Mouse (Mus musculus): ENCODE results near the gene Usp32.

- TF ChIP-seq POLR2A (IDR thresholded peaks at IDR 0.05; ENCODE audit: low read depth, low read length) (no peak), CTCF (IDR thresholded peaks at IDR 0.05; ENCODE audit: extremely low read depth, insufficient read length, insufficient replicate concordance, low read depth, low read length) (no peak)
These were observed 16.5 kb downstream of the Usp32 start for GRCm38 (mm10) chr11:85123267-85123992.

All from small intestine, adult 2 months (tissue).